Mouse (Mus musculus): ENCODE data around the gene Gpr45. TPM values are rescaled to one million over a fixed set of nuclear protein-coding genes. Genes with fewer than 3 reads are reported as not detected.

Gene Gpr45
- total RNA-seq (2018; cell fraction: chromatin; rRNA removed) = not detected
- total RNA-seq (2018; cell fraction: cytosol; rRNA removed) = not detected
- total RNA-seq (2018; cell fraction: nucleus; rRNA removed) = not detected
- polyA plus RNA-seq (2018) = not detected in 3 replicates

DNA sequence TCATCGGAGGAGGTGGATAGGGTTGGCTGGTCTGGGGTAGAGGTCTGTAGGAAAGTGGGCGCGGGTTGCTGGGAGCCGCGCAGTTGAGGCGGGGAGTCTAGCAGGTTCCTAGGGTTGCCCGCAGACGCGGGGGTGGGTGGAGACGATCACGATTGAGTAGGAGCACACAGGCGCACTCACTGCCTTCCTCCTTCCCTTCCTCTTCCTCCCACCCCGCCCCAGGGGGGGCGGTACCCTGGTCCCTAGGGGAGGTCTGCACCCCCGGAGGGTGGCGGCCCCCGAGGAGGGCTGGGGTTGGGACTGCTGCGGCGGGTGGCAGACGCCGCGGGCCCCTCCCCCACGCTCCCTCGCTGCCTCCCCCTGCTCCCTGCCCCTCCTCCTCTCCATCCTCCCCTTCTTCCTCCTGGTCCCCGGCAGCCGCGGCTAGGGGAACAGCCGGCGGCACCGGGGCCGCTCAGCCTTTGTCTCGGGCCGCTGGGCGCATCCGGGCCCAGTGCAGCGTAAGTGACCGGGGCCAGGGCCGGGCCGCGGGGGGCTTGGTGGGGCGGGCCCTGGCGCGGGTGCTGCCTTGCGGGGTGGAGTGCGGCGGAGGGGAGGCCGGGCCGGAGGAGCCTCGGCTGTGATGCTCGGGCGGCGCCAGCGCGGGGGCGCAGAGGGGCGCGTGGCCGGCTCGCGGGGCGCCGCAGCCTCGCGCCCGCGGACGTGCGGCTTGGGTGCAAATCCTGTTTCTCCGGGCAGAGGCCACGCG lies at the start of gene Gpr45:
Gene Gpr45 (plus strand): TSS at position 139 of the 748 bp plus-strand sequence.
- H3K79me2 ChIP-seq (ENCODE audit: inconsistent target) = no peaks in the 10 kb centered on the region
- H3K27ac ChIP-seq = no peak within 1 kb of the TSS
- H3K4me3 ChIP-seq (ENCODE audit: inconsistent target) = no peak within 1 kb of the TSS
- 2% methylated on average over 37 of the region's 71 CpGs for WGBS (ENCODE audit: missing documents)
- H3K36me3 ChIP-seq (ENCODE audit: inconsistent target) = no peaks in the 10 kb centered on the region

DNA sequence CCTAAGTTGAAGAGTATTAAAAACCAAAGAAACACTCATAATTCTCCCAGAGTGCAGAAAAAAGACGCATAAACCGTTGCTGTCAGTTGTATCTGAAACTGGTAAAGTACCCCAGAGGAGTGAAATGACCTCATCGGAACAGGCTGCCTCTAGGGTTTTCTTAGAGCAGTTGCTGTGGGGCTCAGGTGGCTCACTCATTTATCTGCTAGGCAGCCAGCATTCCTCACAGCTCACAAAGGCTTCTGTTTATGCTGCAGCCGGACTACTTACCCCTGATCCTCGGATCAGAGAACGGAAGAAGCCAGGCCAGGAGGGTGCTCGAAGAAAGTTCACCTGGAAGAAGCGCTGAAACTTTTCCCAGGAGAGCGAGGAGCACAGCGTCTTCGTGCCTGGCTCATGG lies 47.5 kb upstream of the Gpr45 start:
- H3K27ac ChIP-seq = no peak overlapping the region
- no peak overlapping the region for H3K4me3 ChIP-seq (ENCODE audit: inconsistent target)
- WGBS (ENCODE audit: missing documents) = 92% methylated on average over 11 of the region's 11 CpGs
- peaks cover 24% of the 10 kb centered on the region for H3K36me3 ChIP-seq (ENCODE audit: inconsistent target)
- no peaks in the 10 kb centered on the region for H3K79me2 ChIP-seq (ENCODE audit: inconsistent target)

DNA sequence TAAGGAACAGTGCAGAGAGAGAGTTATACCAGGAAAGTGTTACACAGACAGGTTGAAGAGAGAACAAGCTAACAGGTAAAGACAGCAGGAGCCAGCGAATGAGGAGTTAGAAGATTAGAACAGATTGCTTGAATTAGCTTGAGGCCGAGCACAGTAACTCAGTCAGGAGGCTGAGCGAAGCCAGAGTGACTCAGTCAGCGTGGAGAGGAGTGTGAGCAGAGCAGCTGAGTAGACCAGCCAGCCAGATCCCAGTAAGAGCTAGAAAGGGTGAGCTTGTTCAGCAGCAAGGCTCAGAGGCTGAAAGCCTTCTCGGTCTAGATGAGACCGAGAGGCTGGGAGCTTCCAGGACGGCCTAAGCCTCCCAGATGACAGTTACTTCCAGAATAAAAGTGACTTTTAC lies 46.0 kb upstream of the Gpr45 start:
- WGBS (ENCODE audit: missing documents) = 91% methylated on average over 7 of the region's 7 CpGs
- Histone ChIP-seq H3K36me3 (ENCODE audit: inconsistent target) (peaks cover 13% of the 10 kb centered on the region), H3K27ac (no peak overlapping the region), H3K79me2 (ENCODE audit: inconsistent target) (no peaks in the 10 kb centered on the region), H3K4me3 (ENCODE audit: inconsistent target) (no peak overlapping the region)

DNA sequence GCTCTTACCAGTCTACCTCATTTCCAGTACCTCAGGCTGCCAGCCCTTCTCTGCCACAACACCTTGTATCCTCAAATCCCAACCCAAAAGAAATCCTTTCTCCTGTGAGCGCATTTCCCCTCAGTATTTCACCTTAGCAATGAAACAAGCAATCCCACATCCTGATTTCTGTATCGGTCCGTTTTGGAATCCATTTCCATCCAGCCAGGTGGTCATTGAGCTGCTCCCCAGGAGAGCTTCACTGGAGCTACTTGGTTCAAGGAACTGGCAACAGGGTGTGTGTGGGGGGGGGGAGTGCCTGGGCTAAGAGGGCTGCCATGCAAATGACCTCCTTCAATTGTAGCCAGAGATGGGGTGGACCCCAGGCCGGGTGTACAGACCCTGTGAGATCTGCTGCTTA lies 45.5 kb upstream of the Gpr45 start:
- no peaks in the 10 kb centered on the region for H3K79me2 ChIP-seq (ENCODE audit: inconsistent target)
- no peak overlapping the region for H3K4me3 ChIP-seq (ENCODE audit: inconsistent target)
- H3K36me3 ChIP-seq (ENCODE audit: inconsistent target) = peaks cover 13% of the 10 kb centered on the region
- WGBS (ENCODE audit: missing documents) = 100% methylated on average over 4 of the region's 4 CpGs
- no peak overlapping the region for H3K27ac ChIP-seq

DNA sequence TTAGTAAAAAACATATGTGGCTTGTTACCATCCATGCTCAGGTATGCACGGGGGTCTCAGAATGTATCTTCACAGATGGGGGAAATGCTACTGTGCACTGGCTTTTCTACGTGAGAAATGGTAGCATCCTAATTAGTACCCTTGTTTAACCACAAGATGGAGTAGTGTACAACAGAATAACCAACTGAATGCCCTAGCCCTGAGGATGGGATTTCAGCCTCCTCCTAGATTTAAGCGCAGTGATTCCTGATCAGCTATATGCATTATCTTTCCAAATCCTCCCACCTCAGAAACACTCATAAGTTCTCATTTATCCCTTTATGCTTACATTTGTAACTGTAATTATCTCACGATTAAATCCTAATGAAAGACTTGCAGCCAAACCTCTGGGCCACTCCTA lies 37.6 kb upstream of the Gpr45 start:
- no peaks in the 10 kb centered on the region for H3K36me3 ChIP-seq (ENCODE audit: inconsistent target)
- H3K27ac ChIP-seq = no peak overlapping the region
- 18% methylated on average over 4 of the region's 4 CpGs for WGBS (ENCODE audit: missing documents)
- H3K79me2 ChIP-seq (ENCODE audit: inconsistent target) = no peaks in the 10 kb centered on the region
- no peak overlapping the region for H3K4me3 ChIP-seq (ENCODE audit: inconsistent target)

DNA sequence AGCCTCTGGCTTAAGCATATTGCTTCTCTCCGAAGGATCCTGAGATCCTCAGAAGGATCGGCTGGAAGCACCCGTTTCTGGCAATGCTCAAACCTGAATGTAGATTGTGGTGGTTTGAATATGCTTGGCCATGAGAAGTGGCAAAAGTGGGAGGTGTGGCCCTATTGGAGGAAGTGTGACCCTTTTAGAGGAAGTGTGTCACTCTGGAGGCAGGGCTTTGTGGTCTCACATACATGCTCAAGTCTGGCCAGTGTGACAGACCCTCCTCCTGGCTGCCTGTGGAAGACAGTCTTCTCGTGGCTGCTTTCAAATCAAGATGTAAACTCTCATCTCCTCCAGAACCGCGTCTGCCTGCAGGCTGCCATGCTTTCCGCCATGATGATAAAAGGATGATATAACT lies 36.0 kb upstream of the Gpr45 start:
- Histone ChIP-seq H3K4me3 (ENCODE audit: inconsistent target) (no peak overlapping the region), H3K79me2 (ENCODE audit: inconsistent target) (no peaks in the 10 kb centered on the region), H3K27ac (no peak overlapping the region), H3K36me3 (ENCODE audit: inconsistent target) (no peaks in the 10 kb centered on the region)
- 75% methylated on average over 7 of the region's 7 CpGs for WGBS (ENCODE audit: missing documents)

DNA sequence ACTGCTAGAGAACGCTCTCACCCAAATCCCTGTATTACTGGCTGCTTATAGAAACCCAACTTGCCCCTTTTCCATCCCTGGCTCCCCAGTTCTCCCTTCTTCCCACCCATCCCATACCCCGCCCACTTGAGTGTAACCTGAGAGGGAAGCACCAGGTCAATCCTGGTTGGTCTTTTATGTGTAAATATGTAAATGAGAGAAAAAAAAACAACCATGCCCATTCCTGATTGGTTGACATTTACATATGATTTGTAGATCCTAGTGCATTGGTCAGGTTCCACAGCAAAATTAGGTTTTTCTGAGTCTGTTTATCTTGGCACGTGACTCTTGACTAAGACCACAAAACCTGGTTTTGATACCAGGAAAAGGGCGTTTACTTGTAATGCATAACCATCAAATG lies 34.8 kb upstream of the Gpr45 start:
- H3K4me3 ChIP-seq (ENCODE audit: inconsistent target) = no peak overlapping the region
- H3K27ac ChIP-seq = no peak overlapping the region
- 45% methylated on average over 3 of the region's 4 CpGs for WGBS (ENCODE audit: missing documents)
- H3K36me3 ChIP-seq (ENCODE audit: inconsistent target) = no peaks in the 10 kb centered on the region
- no peaks in the 10 kb centered on the region for H3K79me2 ChIP-seq (ENCODE audit: inconsistent target)

DNA sequence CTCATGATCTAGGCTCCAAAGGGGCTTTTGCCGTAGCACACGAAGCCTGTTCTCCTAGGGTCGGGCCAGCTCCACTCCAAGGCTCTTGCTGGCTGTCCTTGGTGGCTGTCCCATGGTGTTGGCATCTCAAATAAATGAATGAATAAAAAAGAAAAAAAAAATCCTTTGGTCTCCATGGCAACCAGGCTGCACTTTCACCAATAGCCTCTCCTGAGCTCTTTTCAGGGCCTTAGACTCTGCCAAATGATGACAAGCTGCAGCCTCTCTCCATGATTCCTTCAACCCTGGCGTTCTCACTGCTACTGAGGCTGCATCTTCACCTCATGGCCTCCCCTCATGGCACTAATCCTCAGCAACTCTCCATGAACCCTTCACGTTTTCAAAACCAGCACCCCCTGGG lies 28.7 kb upstream of the Gpr45 start:
- Histone ChIP-seq H3K79me2 (ENCODE audit: inconsistent target) (no peaks in the 10 kb centered on the region), H3K27ac (no peak overlapping the region), H3K4me3 (ENCODE audit: inconsistent target) (no peak overlapping the region), H3K36me3 (ENCODE audit: inconsistent target) (no peaks in the 10 kb centered on the region)
- WGBS (ENCODE audit: missing documents) = 80% methylated on average over 5 of the region's 5 CpGs

DNA sequence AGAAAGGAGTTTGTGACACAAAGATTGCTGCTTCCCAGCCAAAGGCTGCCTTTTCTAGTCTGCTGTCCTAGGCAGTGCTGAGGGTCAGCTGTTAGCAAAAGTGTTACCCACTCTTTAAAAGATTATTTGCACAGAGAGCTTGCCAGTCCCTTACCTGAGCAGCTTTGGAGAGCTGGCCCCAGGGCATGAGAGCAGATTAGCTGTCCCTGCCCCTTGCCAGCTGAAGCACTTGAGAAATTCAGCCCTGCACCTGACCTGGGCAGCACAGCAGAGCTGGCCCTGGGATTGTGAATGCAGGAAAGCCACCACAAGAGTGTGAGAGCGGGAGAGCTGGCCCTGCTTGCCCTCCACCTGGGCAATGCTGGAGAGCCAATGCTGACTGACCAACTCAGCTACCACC lies 19.1 kb upstream of the Gpr45 start:
- no peaks in the 10 kb centered on the region for H3K36me3 ChIP-seq (ENCODE audit: inconsistent target)
- no peak overlapping the region for H3K27ac ChIP-seq
- no peak overlapping the region for H3K4me3 ChIP-seq (ENCODE audit: inconsistent target)
- WGBS (ENCODE audit: missing documents) = 87% methylated on average over 1 of the region's 1 CpGs
- no peaks in the 10 kb centered on the region for H3K79me2 ChIP-seq (ENCODE audit: inconsistent target)

DNA sequence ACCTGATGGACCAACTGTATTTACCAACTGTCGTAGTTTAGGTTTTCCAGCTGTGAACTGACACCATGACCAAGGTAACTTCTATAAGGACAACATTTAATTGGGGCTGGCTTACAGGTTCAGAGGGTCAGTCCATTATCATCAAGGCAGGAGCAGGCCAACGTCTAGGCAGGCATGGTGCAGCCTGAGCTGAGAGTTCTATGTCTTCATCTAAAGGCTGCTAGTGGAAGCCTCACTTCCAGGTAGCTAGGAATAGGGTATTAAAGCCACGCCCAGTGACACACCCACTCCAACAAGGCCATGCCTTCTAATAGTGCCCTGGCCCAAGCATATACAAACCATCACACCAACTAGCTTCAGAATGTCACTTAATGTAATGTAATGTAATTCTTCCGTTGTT lies 4.2 kb upstream of the Gpr45 start:
- Histone ChIP-seq H3K36me3 (ENCODE audit: inconsistent target) (no peaks in the 10 kb centered on the region), H3K79me2 (ENCODE audit: inconsistent target) (no peaks in the 10 kb centered on the region), H3K4me3 (ENCODE audit: inconsistent target) (no peak overlapping the region), H3K27ac (no peak overlapping the region)
- WGBS (ENCODE audit: missing documents) = 87% methylated on average over 4 of the region's 4 CpGs

DNA sequence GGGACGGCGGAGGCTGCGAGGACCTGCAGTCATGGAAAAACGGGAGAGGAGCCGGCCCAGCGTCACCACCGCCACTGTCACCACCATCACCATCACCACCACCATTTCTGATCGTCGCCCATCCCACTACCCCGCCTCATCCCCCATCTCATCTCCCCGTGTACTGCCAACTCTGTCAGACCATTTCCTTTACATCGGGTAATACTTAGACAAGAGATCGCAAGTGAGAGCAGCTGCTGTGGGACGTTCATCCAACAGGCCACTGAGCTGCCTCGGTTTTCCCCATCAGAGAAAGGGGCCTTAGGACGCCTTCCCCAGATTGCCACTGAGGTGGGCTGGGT lies 780 bp downstream of the Gpr45 start:
- H3K27ac ChIP-seq = no peak overlapping the region
- H3K36me3 ChIP-seq (ENCODE audit: inconsistent target) = no peaks in the 10 kb centered on the region
- H3K79me2 ChIP-seq (ENCODE audit: inconsistent target) = no peaks in the 10 kb centered on the region
- H3K4me3 ChIP-seq (ENCODE audit: inconsistent target) = no peak overlapping the region
- 12% methylated on average over 13 of the region's 16 CpGs for WGBS (ENCODE audit: missing documents)

DNA sequence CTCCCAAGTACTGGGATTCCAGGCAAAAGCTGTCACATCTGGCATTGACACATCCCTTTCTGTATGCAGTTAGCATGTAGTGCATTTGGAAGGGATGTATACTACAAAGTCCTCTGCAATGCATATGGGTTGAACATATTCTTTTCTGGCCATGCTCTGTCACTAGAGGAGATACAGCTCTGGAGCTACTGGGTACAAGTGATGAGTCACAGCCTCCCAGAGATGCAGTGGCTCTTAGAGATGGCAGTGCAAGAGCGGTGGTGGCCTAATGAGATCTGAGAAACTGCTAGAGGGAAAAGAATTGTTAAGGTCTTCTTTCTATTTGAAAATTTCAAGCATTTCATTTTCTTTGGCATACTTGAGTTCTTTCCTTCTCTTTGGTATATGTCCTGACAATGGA lies 4.2 kb downstream of the Gpr45 start:
- no peaks in the 10 kb centered on the region for H3K36me3 ChIP-seq (ENCODE audit: inconsistent target)
- no peak overlapping the region for H3K4me3 ChIP-seq (ENCODE audit: inconsistent target)
- H3K79me2 ChIP-seq (ENCODE audit: inconsistent target) = no peaks in the 10 kb centered on the region
- 93% methylated on average over 1 of the region's 1 CpGs for WGBS (ENCODE audit: missing documents)
- H3K27ac ChIP-seq = no peak overlapping the region

DNA sequence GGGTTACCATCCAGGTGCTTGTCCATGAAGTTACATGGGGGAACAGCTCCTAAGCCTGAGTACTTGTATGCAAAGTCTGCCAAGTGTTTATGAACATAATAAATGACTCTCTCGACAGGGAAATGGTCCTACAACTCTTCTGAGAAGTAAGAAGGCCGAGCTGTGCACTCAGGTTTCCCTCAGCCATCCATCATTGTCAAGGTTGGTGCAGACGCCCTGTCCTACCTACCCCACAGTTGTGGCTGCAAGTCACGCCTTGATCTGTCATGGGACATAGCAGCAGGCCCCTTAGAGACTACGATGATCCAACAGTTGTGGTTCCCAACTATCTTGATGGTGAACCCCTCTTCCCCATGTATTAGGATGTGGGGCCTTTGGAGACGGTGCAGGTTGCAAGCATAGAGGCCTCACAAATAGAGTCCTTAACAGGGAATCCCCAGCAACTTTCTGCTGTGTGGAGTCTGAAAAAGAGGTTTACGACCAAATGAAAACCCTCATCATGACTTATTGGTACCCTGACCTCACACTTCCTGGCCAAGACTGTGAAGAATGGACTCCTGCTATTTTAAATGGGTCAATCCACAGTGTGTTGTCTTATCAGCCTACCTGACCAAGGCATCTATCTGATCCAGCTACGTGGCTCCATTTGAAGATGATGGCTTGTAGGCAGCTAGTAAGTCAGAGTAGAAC lies 30.6 kb downstream of the Gpr45 start:
- no peak overlapping the region for H3K4me3 ChIP-seq (ENCODE audit: inconsistent target)

DNA sequence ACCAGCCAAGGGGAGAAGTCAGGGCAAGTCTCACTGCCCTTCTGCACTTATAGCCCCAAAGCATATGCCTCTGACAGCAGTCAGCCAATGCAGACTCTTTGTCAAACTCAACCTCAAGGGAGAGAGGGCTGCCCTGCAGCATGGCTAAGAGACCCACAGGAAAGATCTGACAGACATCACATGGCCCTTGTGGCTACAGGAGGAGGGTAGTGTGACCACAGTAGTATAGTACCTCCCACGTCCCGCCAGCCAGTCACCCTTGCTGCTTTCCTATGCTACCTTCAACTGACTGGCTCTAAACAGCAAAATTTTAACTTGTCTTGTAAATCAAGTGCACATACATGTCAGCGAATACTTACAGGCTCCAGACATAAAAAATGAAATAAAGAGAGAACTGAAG lies 31.4 kb downstream of the Gpr45 start:
- H3K36me3 ChIP-seq (ENCODE audit: inconsistent target) = no peaks in the 10 kb centered on the region
- H3K79me2 ChIP-seq (ENCODE audit: inconsistent target) = no peaks in the 10 kb centered on the region
- H3K4me3 ChIP-seq (ENCODE audit: inconsistent target) = no peak overlapping the region
- H3K27ac ChIP-seq = no peak overlapping the region
- 7% methylated on average over 3 of the region's 3 CpGs for WGBS (ENCODE audit: missing documents)

More for the DNA sequence above, 30.6 kb downstream of the Gpr45 start:
- H3K36me3 ChIP-seq (ENCODE audit: inconsistent target) = no peaks in the 10 kb centered on the region
- no peaks in the 10 kb centered on the region for H3K79me2 ChIP-seq (ENCODE audit: inconsistent target)
- H3K27ac ChIP-seq = no peak overlapping the region
- WGBS (ENCODE audit: missing documents) = 60% methylated on average over 8 of the region's 8 CpGs

DNA sequence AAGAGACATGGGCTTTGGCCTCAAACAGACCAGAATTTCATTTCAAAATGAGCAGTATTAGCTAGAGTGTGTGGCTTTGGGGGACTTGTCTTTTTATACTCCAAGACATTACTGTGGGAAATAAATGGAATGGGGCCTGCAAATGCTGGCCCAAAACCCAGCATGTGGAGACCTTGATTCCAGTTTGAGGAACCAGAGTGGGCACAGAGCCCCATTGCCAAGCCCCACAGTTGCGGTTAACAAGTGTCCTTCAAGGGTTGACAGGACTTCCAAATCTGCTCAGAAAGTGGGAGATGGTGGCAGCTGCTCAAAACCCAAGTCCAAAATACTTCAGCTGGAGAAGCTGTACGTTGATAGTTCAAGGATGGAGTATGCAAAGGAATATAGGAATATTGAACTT lies 36.3 kb downstream of the Gpr45 start:
- WGBS (ENCODE audit: missing documents) = 85% methylated on average over 2 of the region's 2 CpGs
- Histone ChIP-seq H3K79me2 (ENCODE audit: inconsistent target) (no peaks in the 10 kb centered on the region), H3K27ac (no peak overlapping the region)

More for the DNA sequence above, 36.3 kb downstream of the Gpr45 start:
- no peak overlapping the region for H3K4me3 ChIP-seq (ENCODE audit: inconsistent target)
- H3K36me3 ChIP-seq (ENCODE audit: inconsistent target) = no peaks in the 10 kb centered on the region

All from macrophage (primary cell).